Mouse (Mus musculus) colon, adult 2 months (tissue): ENCODE results near the gene Myl9. TPM values are rescaled to one million over a fixed set of nuclear protein-coding genes. Genes with fewer than 3 reads are reported as not detected.

Experiments
- polyA plus RNA-seq: library from polyadenylated mRNA; depleted of rRNA; stranded (reverse); fragments of >200 nt; gene quantifications from 2 replicates; pipeline ENCODE4 v1.2.3, GENCODE M21; 2012; rRNA removed

The Myl9 gene
- polyA plus RNA-seq: 1,003 and 1,210 TPM in 2 replicates

DNA sequence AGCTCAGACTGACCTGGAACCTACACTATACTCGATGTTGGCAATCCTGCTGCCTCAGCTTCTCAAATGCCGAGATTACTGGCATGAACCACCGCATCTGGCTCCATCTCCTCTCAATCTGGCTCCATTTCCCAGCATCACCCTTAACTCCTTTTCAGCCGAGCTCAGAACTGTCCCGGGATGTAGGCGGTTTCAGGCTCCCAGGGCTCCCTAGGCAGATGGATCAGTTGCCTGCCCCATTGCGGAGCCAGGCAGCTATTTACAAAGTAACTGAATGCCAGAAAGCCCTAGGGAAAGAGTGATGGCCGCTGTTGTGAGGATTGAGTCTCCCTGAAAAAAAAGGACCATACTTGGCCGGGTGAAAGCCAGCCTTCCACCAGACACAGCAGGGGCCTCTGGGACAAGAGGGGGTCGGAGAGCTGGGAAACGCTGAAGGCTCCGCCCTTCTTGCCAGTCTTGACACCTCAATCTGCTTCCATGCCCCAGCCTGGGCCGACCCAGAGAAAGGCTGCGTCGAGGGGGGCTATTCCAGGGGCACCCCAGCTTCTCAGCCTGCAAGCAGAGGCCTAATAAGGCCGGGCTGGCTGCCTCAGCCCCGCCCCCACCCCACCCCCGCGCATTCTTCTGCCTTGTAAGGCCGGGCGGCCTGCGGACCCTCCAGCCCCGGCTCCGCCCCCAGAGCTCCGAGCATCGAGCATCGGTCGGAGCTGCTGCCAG is at the start of gene Myl9:
TSS of gene Myl9 (plus strand) at position 683 of the 717 bp plus-strand sequence.

Other genes with a start within 250 kb of the Myl9 start
- gene Aar2, start 227.8 kb upstream of the Myl9 start, polyA plus RNA-seq: 26.8 and 37.5 TPM in 2 replicates
- 80.1 and 102 TPM in 2 replicates for gene Dlgap4, start 161.7 kb upstream of the Myl9 start, polyA plus RNA-seq
- 4.3 and 4.6 TPM in 2 replicates for gene Tgif2, start 64.6 kb downstream of the Myl9 start, polyA plus RNA-seq
- gene 4930518I15Rik, start 82.5 kb downstream of the Myl9 start, polyA plus RNA-seq: 0.35 and 0.59 TPM in 2 replicates
- gene Rab5if, start 87.7 kb downstream of the Myl9 start, polyA plus RNA-seq: 120 and 139 TPM in 2 replicates
- 0.35 and 0.51 TPM in 2 replicates for gene Sla2, start 111.8 kb downstream of the Myl9 start, polyA plus RNA-seq
- 42.4 and 44.8 TPM in 2 replicates for gene Ndrg3, start 216.6 kb downstream of the Myl9 start, polyA plus RNA-seq
- 1.2 and 1.6 TPM in 2 replicates for gene Dsn1, start 231.7 kb downstream of the Myl9 start, polyA plus RNA-seq